Mouse (Mus musculus): ENCODE measurements around the gene Cyp46a1. TPM values are rescaled to one million over a fixed set of nuclear protein-coding genes. Genes with fewer than 3 reads are reported as not detected.

Cyp46a1 gene
- total RNA-seq, 2 experiments from 2014 or later, result not detected

DNA sequence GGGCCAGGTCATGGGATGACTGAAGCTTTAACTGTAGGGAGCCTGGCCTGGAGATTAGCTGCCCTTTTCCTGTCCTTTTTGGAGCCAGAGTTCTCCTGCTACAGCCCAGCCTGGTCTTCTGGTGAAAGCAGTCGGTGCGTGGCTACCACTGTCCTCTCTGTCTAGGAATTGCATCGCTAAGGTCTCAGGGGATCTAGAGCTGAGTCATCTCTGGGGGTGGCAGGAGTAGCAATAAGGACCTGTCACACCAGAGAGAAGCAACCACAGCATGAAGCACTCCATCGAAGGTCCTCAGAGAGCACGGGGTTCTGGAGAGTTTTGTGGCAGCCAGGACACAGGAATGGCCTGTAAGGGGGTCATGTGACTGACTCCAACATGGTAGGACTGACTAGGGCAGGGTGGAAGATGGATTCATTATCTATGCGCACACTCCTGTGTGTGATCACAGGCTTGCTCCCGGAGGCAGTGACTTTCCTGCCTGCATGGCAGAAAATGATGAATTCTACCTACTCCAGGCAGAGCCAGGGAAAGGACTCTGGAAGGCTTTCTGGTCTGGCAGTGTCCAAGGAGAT is 23.6 kb upstream of the Cyp46a1 start:
- no peak for ATAC-seq (ENCODE audit: poor library complexity, severe bottlenecking)

DNA sequence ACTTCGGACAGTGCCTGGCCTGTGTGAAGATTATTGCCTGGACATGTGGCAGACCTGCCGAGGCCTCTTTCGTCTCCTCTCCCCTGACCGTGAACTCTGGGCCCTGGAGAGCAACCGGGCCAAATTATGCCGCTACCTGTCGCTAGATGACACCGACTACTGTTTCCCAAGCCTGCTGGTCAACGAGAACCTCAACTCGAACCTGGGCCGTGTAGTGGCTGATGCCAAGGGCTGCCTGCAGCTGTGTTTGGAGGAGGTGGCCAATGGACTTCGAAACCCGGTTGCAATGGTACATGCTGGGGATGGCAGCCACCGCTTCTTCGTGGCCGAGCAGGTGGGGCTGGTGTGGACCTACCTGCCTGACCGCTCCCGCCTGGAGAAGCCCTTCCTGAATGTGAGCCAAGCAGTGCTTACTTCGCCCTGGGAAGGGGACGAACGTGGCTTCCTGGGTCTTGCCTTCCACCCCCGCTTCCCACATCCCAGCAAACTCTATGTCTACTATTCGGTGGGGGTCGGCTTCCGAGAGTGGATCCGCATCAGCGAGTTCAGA is 22.4 kb upstream of the Cyp46a1 start:
- ATAC-seq (ENCODE audit: poor library complexity, severe bottlenecking), result no peak

DNA sequence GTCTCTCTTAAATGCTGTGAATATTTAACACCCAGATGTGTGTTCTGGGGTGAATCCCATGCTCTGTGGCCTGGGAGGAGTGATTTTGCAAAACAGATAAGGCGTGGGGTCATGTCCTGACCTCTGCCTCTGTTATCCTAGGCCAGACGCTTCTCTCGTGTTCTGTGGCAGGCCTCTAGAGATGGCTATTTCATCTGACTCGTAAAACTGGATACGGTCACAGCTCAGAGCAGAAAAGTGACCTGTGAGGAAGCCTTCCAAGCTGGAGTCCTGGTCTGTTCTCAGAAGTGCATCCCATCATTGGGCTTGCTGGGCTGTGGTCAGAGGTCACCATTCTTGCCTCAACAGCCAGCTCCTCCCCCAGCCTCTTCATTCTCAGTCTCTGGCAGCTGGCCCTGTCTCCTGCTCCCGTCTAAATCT is 21.7 kb upstream of the Cyp46a1 start:
- ATAC-seq (ENCODE audit: poor library complexity, severe bottlenecking), result no peak

DNA sequence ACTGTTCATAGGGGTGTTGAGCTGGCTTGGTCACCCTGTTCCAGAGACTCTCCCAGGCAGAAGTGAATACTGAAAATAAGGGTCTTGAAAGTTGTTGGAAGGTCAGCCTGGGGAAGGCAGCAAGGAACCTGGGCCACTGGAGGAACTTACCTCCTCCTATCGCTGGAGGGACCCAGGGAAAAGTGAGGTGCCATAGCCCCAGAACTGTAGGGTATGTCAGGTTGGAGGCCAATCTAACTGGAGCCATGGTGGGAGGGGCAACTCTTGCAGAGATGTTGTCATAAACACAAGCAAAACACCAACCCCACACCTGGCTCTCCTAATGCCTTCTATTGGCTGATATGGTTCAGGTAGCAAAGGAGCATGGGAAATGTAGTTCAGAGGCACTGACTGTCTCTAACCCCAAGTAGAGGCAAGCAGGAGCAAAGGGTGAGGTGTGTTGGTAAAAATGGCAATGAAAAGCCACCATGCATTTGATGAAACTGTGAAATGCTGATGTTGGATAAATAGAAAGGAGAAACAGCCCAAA is 20.9 kb upstream of the Cyp46a1 start:
- no peak for ATAC-seq (ENCODE audit: poor library complexity, severe bottlenecking)

DNA sequence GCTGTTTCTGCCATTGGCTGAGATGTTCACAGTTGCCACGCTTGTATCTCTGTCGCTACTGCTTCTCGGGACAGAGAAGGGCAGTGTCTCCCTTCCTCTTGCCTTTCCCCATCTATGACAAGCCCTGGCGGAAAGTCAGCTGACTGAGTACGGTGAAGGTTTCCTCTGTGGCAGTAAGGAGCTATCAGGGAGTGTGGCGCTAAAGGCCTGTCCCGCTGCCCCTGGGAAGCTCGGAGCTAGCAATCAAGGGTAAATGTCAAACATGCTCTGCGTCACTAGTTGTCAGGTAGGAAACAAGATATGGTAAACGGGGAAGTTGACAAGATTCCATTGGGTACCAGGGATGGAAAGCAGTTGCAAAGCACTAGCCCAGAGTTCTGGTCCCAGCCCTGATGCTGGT is 18.4 kb upstream of the Cyp46a1 start:
- ATAC-seq (ENCODE audit: poor library complexity, severe bottlenecking), result no peak

DNA sequence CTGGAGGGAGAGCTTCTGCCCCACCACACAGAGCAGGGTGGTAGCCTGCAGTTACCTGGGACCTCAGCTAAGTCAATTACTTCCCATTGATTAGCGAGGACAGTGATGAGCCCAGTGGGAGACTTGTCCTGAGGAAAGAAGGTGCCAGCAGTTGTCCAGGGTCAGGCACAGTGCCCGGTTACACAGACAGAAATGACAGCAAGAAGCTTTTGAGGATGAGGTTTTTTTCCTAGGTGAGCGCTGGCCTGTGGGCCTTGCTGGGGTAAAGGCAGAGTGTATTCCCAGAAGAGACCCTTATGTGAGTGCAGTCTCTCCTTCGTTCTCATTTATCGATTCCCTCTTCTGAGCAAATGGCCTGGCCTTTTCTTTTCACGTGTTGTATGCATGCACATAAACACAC is 17.5 kb upstream of the Cyp46a1 start:
- no peak for ATAC-seq (ENCODE audit: poor library complexity, severe bottlenecking)

DNA sequence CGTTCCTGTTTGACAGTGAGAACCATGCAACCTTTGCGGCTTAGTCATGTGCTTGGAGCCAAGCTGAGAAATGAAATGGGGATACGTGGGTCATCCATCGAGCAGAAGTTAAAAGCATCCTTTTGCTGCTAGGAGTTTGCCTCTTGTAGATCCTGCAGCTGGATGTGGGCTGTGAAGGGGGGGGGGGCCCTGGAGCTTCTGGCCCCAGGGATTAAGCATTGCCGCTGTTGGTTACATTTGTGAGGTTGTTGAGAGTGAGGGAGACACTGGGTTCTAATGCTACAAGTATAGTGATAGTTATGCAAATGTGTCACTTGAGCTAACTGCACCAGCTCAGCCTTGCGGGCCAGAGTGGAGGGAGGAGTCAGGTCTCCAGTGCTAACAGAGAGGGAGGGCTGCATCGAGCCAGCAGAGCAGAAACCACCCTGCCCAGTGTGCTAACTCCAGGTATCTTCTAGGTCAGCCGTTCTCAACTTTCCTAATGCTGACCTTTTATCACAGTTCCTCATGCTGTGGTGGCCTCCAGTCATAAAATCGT is 16.9 kb upstream of the Cyp46a1 start:
- no peak for ATAC-seq (ENCODE audit: poor library complexity, severe bottlenecking)

DNA sequence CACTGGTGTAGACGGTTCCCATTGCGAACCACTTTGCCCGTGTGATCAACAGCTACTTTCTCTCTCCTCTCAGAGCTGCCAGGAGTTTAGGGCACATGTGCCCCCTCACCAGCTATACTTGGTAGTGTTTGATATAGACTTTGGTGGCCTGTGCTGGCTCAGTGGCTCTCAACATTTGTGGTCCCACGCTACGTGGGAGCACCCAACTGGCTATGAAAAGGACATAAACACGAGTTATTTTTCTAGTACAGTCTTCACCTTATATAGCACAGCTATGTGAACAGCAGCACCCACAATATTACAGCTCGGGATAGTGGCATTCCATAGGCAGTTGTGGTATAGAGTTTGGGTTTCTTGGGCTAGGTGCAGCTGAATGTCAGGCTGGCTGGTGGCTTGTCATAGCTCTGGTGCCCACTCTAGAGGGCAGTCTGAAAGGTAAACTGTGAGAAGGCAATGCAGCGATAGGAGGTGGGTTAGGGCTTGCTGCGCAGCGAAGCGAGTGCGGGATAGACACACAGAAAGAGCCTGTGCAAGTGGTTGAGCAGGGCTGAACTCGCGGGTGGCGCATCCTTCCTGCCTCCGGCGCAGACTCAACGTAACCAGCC is 16.3 kb upstream of the Cyp46a1 start:
- no peak for ATAC-seq (ENCODE audit: poor library complexity, severe bottlenecking)

DNA sequence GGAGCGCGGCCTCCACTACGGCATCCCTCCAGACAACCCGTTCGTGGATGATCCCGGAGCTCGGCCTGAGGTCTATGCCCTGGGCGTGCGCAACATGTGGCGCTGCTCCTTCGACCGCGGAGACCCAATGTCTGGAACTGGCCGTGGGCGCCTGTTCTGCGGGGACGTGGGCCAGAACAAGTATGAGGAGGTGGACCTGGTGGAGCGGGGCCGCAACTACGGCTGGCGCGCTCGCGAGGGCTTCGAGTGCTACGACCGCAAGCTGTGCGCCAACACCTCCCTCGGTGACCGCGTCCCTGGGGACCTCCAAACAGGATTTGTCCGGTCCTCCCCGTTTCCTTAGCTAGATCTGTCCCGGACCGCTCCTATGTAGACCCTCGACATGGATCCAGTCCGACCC is 15.7 kb upstream of the Cyp46a1 start:
- no peak for ATAC-seq (ENCODE audit: poor library complexity, severe bottlenecking)

DNA sequence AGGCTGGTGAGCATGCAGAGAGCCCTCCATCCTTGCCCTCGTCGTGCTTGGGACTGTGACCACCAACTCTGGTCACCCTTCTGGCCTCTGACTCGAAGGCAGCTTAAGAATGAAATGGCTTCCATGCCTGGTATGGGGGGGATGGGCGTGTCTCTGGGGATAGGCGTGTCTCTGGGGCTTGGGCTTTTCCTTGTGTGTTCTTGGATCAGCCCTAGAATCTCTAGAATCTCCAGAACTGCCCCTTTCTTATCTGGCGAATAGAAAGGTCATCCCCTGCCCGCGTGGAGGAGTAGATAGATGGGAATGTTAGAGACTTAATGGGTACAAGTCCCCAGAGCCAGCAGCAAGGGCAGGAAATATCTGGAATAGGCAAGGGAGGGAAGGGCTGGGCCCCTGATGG is 14.1 kb upstream of the Cyp46a1 start:
- no peak for ATAC-seq (ENCODE audit: poor library complexity, severe bottlenecking)

DNA sequence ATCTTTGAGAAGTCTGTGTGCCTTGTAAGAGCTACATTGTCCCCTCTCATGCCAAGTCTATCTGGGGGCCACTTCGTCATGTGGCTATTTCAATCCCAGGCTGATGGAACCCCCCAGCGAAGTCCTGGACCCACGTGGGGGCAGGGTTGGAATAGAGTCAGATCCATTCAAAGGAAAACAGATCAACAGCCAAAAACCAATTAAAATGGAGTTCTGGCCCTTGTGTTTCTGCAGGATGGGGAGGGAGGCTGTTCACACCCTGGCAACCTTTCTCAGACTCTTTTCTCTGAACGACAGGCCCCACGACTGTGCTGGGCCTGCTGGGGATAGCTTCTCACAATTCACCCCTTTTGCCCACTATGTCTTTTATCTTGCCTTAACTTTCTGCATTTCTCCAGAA is 7.8 kb upstream of the Cyp46a1 start:
- no peak for ATAC-seq (ENCODE audit: poor library complexity, severe bottlenecking)

DNA sequence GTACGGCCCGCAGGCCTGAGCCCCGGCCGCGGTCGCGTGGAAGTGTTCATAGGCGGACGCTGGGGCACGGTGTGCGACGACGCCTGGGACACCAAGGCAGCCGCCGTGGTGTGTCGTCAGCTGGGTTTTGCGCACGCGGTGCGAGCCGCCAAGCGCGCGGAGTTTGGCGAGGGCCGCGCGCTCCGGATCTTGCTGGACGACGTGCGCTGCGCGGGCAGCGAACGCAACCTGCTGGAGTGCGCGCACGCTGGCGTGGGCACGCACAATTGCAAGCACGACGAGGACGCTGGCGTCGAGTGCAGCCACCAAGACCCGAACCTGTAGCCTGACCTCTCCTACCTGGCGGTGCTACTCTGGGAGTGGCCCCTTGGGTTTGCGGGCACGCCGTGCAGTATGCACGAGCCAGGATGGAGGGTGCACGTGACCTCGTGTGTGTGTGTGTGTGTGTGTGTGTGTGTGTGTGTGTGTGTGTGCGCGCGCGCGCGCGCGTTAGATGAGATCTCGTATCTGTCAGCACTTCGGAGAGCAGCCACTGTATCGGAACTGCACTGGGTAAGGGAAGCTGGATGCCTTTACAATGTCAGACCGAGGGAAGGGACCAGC is 6.2 kb upstream of the Cyp46a1 start:
- ATAC-seq (ENCODE audit: poor library complexity, severe bottlenecking), result no peak

DNA sequence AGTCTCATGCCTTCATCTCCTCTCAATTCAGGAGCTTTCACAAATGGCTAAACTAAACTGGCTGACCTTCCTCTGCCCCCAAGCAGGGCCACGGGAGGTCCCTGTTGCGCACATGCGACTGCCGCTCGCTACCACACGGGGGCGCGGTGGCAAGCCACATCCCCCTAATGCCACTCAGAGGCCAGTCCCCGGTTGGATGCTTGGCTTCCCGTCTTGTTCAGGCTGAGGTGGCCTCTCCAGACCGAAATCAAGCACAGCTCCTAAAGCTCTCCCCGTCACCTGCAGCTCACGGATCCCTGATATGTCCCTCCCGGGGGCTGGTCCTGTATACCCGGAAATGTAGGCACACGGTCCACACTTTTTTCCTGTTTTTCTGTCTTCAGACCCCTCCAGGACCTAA is 1.1 kb upstream of the Cyp46a1 start:
- ATAC-seq (ENCODE audit: poor library complexity, severe bottlenecking), result peak; percentile 68

DNA sequence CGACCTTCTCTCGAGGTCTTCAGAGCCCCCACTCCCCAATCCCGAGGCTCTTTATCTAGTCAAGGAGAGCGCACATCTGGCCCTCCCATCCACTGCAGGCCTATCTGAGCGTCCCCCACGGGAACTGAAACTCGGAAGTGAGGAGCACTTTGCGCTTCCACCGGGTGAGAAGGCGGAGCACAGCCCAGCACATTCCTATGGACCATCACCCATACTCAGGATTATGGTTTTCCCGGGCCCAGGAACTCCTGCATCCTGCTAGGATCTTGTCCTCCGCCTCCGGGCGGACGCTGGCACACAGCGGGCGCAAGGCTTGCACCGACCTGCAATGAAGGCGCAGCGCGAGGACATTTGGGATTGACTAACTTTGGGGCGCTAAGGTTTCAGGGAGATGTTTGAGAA is 699 bp upstream of the Cyp46a1 start:
- ATAC-seq (ENCODE audit: poor library complexity, severe bottlenecking), result peak; percentile 70

DNA sequence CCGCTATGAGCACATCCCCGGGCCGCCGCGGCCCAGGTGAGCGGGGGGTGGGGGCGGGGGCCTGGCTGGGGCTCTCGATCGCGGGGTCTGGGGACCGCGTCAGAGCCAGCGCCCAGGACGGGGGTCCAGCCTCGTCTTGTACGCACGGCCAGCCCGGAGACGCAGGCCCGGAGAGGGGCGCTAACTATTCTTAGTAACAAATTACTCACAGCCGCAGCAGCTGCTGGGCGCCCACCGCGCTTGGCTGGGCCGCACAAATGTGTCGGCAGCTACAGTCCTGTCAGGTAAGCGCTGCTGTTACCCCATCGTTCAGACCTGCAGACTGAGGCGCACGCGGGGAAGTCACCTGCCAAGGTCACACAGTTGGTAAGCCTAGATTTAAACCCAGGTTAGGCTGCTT is 348 bp downstream of the Cyp46a1 start:
- no peak for ATAC-seq (ENCODE audit: poor library complexity, severe bottlenecking)

DNA sequence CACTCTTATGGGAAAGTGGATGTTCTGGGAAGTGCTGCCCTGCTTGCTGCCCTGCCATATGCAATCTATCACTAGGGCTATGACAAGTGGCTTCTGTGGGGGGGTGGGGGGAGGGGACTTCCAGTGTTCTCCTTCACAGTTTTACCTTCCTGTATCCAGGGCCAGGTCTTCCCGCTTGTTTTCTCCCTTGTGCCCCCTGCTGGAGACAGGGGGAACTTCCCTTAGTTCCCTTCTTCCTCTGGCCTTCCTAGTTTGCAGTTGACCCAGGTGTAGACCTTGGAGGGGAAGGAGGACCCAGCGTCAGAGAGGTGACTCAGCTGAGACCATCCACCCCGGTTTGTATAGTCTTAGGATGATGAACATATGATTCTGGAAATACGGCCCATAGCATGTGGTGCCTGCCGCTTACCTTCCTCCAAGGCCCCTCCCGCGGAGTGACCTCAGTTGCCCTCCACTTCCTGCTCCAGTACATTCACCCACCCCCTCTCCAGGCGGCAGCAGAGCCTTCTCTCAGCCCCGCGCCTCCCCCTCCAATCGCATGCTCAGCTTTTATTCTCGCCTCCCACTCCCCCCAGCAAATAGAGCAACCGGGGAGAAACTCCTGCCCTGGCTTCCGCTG is 4.5 kb downstream of the Cyp46a1 start:
- no peak for ATAC-seq (ENCODE audit: poor library complexity, severe bottlenecking)

DNA sequence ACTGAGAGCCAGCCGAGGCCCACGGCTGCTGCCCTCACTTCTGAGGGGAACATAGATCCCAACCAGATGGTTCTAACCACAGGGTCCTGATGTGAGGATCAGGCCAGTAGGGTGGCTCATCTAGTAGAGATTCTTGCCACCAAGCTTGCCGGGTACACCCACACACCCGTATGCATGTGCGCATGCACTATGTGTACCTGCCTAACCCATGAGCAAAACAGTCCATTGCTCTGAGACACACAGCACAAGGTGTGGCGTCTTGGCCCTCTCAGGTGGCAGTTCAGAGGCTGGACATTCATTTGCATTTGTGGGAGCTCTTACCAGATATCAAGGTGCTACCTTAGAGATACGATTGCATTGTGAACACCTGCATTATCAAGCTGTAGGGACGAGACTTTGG is 14.0 kb downstream of the Cyp46a1 start:
- ATAC-seq (ENCODE audit: poor library complexity, severe bottlenecking), result no peak

DNA sequence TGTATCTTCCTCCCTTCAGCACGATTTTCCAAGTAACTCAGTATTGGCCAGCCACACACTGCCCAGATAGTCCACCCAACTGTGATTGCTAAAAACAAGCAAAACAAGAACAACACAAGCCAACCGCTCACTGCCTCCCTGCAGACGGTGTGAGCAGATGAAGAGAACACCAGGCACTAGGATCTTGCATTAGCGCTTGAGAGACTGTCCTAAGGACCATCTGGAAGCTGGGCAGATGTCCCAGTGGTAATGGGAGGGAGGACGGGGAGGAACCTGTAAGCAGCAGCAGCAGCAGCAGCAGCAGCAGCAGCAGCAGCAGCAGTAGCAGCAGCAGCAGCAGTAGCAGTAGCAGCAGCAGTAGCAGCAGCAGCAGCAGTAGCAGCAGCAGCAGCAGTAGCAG is 14.8 kb downstream of the Cyp46a1 start:
- ATAC-seq (ENCODE audit: poor library complexity, severe bottlenecking), result no peak

DNA sequence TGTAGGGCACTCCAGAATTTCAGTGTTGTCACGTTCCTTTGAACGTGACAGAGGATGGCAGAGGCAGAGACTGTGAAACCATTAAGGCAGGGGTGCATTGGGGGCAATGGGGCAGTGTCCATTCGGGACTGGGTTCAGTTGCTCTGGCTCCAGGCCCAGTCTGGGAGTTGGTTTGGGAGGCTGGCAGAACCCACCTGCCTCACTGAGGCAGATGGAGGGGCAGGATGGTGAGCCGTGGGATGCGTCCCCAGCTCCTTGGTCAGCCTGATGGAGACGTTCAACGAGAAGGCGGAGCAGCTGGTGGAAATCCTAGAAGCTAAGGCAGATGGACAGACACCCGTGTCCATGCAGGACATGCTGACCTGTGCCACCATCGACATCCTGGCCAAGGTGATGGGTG is 16.8 kb downstream of the Cyp46a1 start:
- ATAC-seq (ENCODE audit: poor library complexity, severe bottlenecking), result no peak

DNA sequence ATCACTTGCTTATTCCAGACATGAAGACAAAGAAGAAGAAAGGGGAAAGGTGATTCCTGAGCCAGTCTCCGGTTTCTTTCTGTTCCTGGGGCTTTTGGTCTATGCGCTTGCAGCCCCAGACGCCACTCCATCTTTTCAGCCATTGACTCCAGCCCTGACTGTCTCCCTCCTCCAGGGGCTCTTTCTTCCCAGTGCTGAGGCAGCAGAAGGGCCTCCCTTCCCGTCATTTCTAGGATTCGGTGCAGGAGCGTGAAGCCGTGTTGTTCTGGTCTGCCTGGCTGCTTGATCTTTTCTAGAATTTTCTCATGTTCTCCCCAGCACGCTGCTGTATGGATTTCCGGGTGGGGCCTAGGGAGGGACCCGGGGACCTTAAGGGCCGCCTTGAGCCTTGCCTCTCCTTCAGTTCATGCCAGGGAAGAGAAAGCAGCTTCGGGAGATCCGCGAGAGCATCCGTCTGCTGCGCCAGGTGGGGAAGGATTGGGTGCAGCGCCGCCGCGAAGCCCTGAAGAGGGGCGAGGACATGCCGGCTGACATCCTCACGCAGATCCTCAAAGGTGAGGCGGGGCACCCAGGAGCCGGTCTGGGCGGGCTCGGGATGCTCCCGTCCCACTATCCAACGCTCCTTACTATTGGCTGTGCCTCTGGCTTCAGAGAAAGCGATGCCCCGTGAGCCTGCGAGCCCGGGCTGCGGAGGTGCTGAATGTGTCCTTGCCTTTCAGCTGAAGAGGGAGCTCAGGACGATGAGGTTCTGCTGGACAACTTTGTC is 18.4 kb downstream of the Cyp46a1 start:
- no peak for ATAC-seq (ENCODE audit: poor library complexity, severe bottlenecking)

DNA sequence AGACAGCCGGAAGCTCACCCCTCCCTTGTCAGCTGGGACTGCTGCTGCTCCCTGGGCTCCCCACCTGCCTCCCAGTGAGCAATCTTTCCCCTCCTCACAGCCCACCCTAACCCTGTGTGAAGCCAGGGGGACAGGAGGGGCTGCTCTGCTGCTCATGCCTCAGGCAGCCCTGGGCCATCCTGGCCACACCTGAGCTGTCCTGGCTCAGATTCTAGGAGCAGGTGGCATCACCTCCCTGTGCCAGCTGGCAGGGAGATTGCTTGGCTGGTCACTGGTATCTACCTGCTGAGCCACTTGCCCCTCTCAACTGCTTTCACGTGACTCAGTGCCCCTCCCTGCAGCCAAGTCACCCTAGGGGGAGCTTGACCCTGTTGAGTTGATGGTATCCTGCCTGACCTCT is 20.1 kb downstream of the Cyp46a1 start:
- ATAC-seq (ENCODE audit: poor library complexity, severe bottlenecking), result no peak
